Mouse (Mus musculus) liver, adult 2 months (tissue): ENCODE measurements around the gene Nhej1.

Experiments used
- CTCF ChIP-seq: fragments of 200-500 bp; IDR thresholded peaks from 2 replicates; pipeline ENCODE4 v1.5.1; 2011; ENCODE audit warnings: low read depth, low read length, control low read depth
- POLR2A ChIP-seq: fragments of 200-500 bp; IDR thresholded peaks from 2 replicates; pipeline ENCODE4 v1.6.1; 2011; ENCODE audit warnings: low read length, control low read depth; ENCODE audit not compliant: insufficient read depth; ENCODE audit errors: extremely low read depth

GRCm38 (mm10) chr1:75159540-75160255 lies 34.7 kb upstream of the Nhej1 start:
- TF ChIP-seq CTCF (no peak), POLR2A (no peak)
